Mouse (Mus musculus): ENCODE results near the gene Ktn1. TPM values are rescaled to one million over a fixed set of nuclear protein-coding genes. Genes with fewer than 3 reads are reported as not detected.

Ktn1 gene
- polyA plus RNA-seq, 1 experiment from 2014 or later, result 86.6 TPM

GRCm38 (mm10) chr14:47765796-47766195, 117.5 kb downstream of the Ktn1 start:
- H3K9me3 ChIP-seq (replicated peaks; ENCODE audit: control insufficient read depth, low read length), result no peaks in the 10 kb centered on the region
- H3K4me1 ChIP-seq (ENCODE audit: control insufficient read depth, insufficient read depth, low read length), result no peaks in the 10 kb centered on the region
- no peak overlapping the region for H3K27ac ChIP-seq (replicated peaks; ENCODE audit: low read depth, low read length)
- DNase-seq (ENCODE audit: low spot score) (no peak), ATAC-seq (replicated peaks; ENCODE audit: insufficient number of reproducible peaks, low FRiP score, low TSS enrichment, low read depth) (no peak)
- no peaks in the 10 kb centered on the region for H3K36me3 ChIP-seq (replicated peaks; ENCODE audit: control insufficient read depth, insufficient read depth, low read depth, low read length)
- no peaks in the 10 kb centered on the region for H3K27me3 ChIP-seq (ENCODE audit: control insufficient read depth, insufficient read depth, low read length)
- no peak overlapping the region for H3K4me3 ChIP-seq (ENCODE audit: low read depth, low read length)
- no peak overlapping the region for H3K9ac ChIP-seq (replicated peaks; ENCODE audit: low read length)
- WGBS, result 80% methylated on average over 3 of the region's 3 CpGs
- H3K4me2 ChIP-seq (ENCODE audit: low read depth, low read length), result no peak overlapping the region

- DNase-seq (ENCODE audit: low spot score) (no peak), ATAC-seq (replicated peaks; ENCODE audit: insufficient number of reproducible peaks, low FRiP score, low TSS enrichment, low read depth) (no peak)
- H3K4me3 ChIP-seq (ENCODE audit: low read depth, low read length), result no peak overlapping the region
- no peaks in the 10 kb centered on the region for H3K27me3 ChIP-seq (ENCODE audit: control insufficient read depth, insufficient read depth, low read length)
- no peak overlapping the region for H3K4me2 ChIP-seq (ENCODE audit: low read depth, low read length)
- H3K9ac ChIP-seq (replicated peaks; ENCODE audit: low read length), result no peak overlapping the region
- whole genome bisulfite sequencing, result 78% methylated on average over 2 of the region's 2 CpGs
- no peaks in the 10 kb centered on the region for H3K9me3 ChIP-seq (replicated peaks; ENCODE audit: control insufficient read depth, low read length)
- no peaks in the 10 kb centered on the region for H3K4me1 ChIP-seq (ENCODE audit: control insufficient read depth, insufficient read depth, low read length)
- no peaks in the 10 kb centered on the region for H3K36me3 ChIP-seq (replicated peaks; ENCODE audit: control insufficient read depth, insufficient read depth, low read depth, low read length)
- no peak overlapping the region for H3K27ac ChIP-seq (replicated peaks; ENCODE audit: low read depth, low read length)
These were observed 118.1 kb downstream of the Ktn1 start for GRCm38 (mm10) chr14:47766373-47766772.

GRCm38 (mm10) chr14:47771496-47771895, 123.2 kb downstream of the Ktn1 start:
- Histone ChIP-seq H3K4me3 (ENCODE audit: low read depth, low read length) (no peak overlapping the region), H3K9ac (replicated peaks; ENCODE audit: low read length) (no peak overlapping the region), H3K27me3 (ENCODE audit: control insufficient read depth, insufficient read depth, low read length) (no peaks in the 10 kb centered on the region), H3K9me3 (replicated peaks; ENCODE audit: control insufficient read depth, low read length) (no peaks in the 10 kb centered on the region), H3K36me3 (replicated peaks; ENCODE audit: control insufficient read depth, insufficient read depth, low read depth, low read length) (no peaks in the 10 kb centered on the region), H3K27ac (replicated peaks; ENCODE audit: low read depth, low read length) (no peak overlapping the region), H3K4me1 (ENCODE audit: control insufficient read depth, insufficient read depth, low read length) (no peaks in the 10 kb centered on the region), H3K4me2 (ENCODE audit: low read depth, low read length) (no peak overlapping the region)
- DNase-seq (ENCODE audit: low spot score) (no peak), ATAC-seq (replicated peaks; ENCODE audit: insufficient number of reproducible peaks, low FRiP score, low TSS enrichment, low read depth) (no peak)
- 86% methylated on average over 4 of the region's 4 CpGs for WGBS

- H3K36me3 ChIP-seq (replicated peaks; ENCODE audit: control insufficient read depth, insufficient read depth, low read depth, low read length), result no peaks in the 10 kb centered on the region
- H3K4me2 ChIP-seq (ENCODE audit: low read depth, low read length), result no peak overlapping the region
- H3K4me3 ChIP-seq (ENCODE audit: low read depth, low read length), result no peak overlapping the region
- no peaks in the 10 kb centered on the region for H3K4me1 ChIP-seq (ENCODE audit: control insufficient read depth, insufficient read depth, low read length)
- H3K9me3 ChIP-seq (replicated peaks; ENCODE audit: control insufficient read depth, low read length), result no peaks in the 10 kb centered on the region
- ATAC-seq (replicated peaks; ENCODE audit: insufficient number of reproducible peaks, low FRiP score, low TSS enrichment, low read depth) (no peak), DNase-seq (ENCODE audit: low spot score) (no peak)
- no peak overlapping the region for H3K9ac ChIP-seq (replicated peaks; ENCODE audit: low read length)
- no peaks in the 10 kb centered on the region for H3K27me3 ChIP-seq (ENCODE audit: control insufficient read depth, insufficient read depth, low read length)
- 83% methylated on average over 3 of the region's 3 CpGs for WGBS
- no peak overlapping the region for H3K27ac ChIP-seq (replicated peaks; ENCODE audit: low read depth, low read length)
These were observed 127.3 kb downstream of the Ktn1 start for GRCm38 (mm10) chr14:47775543-47775942.

- Histone ChIP-seq H3K36me3 (replicated peaks; ENCODE audit: control insufficient read depth, insufficient read depth, low read depth, low read length) (no peaks in the 10 kb centered on the region), H3K9me3 (replicated peaks; ENCODE audit: control insufficient read depth, low read length) (no peaks in the 10 kb centered on the region), H3K4me1 (ENCODE audit: control insufficient read depth, insufficient read depth, low read length) (no peaks in the 10 kb centered on the region), H3K4me2 (ENCODE audit: low read depth, low read length) (no peak overlapping the region), H3K9ac (replicated peaks; ENCODE audit: low read length) (no peak overlapping the region), H3K27ac (replicated peaks; ENCODE audit: low read depth, low read length) (no peak overlapping the region), H3K4me3 (ENCODE audit: low read depth, low read length) (no peak overlapping the region), H3K27me3 (ENCODE audit: control insufficient read depth, insufficient read depth, low read length) (no peaks in the 10 kb centered on the region)
- ATAC-seq (replicated peaks; ENCODE audit: insufficient number of reproducible peaks, low FRiP score, low TSS enrichment, low read depth), result no peak
- no peak for DNase-seq (ENCODE audit: low spot score)
- WGBS, result 81% methylated on average over 6 of the region's 6 CpGs
These were observed 128.2 kb downstream of the Ktn1 start for GRCm38 (mm10) chr14:47776260-47777035.

GRCm38 (mm10) chr14:47786112-47786511, 137.9 kb downstream of the Ktn1 start:
- 13% methylated on average over 4 of the region's 4 CpGs for WGBS
- Histone ChIP-seq H3K4me2 (ENCODE audit: low read depth, low read length) (no peak overlapping the region), H3K4me1 (ENCODE audit: control insufficient read depth, insufficient read depth, low read length) (no peaks in the 10 kb centered on the region), H3K9me3 (replicated peaks; ENCODE audit: control insufficient read depth, low read length) (no peaks in the 10 kb centered on the region), H3K9ac (replicated peaks; ENCODE audit: low read length) (no peak overlapping the region), H3K27ac (replicated peaks; ENCODE audit: low read depth, low read length) (no peak overlapping the region), H3K36me3 (replicated peaks; ENCODE audit: control insufficient read depth, insufficient read depth, low read depth, low read length) (no peaks in the 10 kb centered on the region), H3K4me3 (ENCODE audit: low read depth, low read length) (no peak overlapping the region), H3K27me3 (ENCODE audit: control insufficient read depth, insufficient read depth, low read length) (no peaks in the 10 kb centered on the region)
- ATAC-seq (replicated peaks; ENCODE audit: insufficient number of reproducible peaks, low FRiP score, low TSS enrichment, low read depth) (no peak), DNase-seq (ENCODE audit: low spot score) (no peak)

Other genes with a start within 250 kb of the Ktn1 start
- gene Dlgap5, start 230.0 kb upstream of the Ktn1 start, polyA plus RNA-seq (2014; fragmentation: Nextera tagmentation; extraction: Ambion mirVana), result 65.2 and 76.5 TPM in 2 replicates
- 22.8 and 24.9 TPM in 2 replicates for gene Fbxo34, start 198.0 kb upstream of the Ktn1 start, polyA plus RNA-seq (2014; fragmentation: Nextera tagmentation; extraction: Ambion mirVana)
- gene Atg14, start 77.8 kb upstream of the Ktn1 start, polyA plus RNA-seq (2014; fragmentation: Nextera tagmentation; extraction: Ambion mirVana), result 18.9 and 19.6 TPM in 2 replicates

Measured in embryonic facial prominence, embryonic 11.5 days (tissue).